Mouse (Mus musculus): ENCODE results near the gene Mylk4. TPM values are rescaled to one million over a fixed set of nuclear protein-coding genes. Genes with fewer than 3 reads are reported as not detected.
A peak's percentile ranks its signal among the peaks of the same experiment; 100 is the strongest.

Mylk4 gene
- total RNA-seq, 2 experiments from 2014 or later: 0.07 to 0.16 TPM

DNA sequence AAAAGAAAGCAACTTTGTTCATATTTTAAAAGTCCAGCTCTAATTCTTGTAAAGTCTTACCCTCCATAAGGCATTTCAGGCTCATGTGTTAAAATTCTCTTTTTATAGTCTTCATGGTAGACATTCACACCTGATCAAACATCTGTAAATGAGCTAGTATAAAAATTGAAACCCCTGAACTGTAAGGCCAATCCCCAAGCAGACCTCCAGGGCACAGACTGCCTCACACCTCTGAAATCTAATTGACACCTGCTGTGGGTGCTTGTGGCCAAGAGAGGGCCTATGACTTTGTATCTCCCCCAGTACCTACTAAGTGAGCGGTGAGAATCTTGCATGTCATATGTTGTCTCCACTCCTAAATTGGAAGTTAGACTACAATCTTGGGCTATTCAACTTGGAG lies 33.2 kb downstream of the Mylk4 start:
- no peak for DNase-seq (ENCODE audit: extremely low spot score in 1 of 2, low spot score in 2 of 2)
- intact Hi-C loops (cut with DNase I): no loop called here
- no peak overlapping the region for H3K27ac ChIP-seq
- no peak for TF ChIP-seq CTCF (IDR thresholded peaks at IDR 0.05)
- H3K4me3 ChIP-seq: no peak overlapping the region

GRCm38 (mm10) chr13:32748421-32748820 lies 35.3 kb downstream of the Mylk4 start:
- no peak overlapping the region for H3K27ac ChIP-seq
- intact Hi-C loops (cut with DNase I): no loop called here
- no peak for DNase-seq (ENCODE audit: extremely low spot score in 1 of 2, low spot score in 2 of 2)
- no peak overlapping the region for H3K4me3 ChIP-seq
- TF ChIP-seq CTCF (IDR thresholded peaks at IDR 0.05): no peak

GRCm38 (mm10) chr13:32741161-32741560 lies 42.6 kb downstream of the Mylk4 start:
- no peak for DNase-seq (ENCODE audit: extremely low spot score in 1 of 2, low spot score in 2 of 2)
- intact Hi-C loops (cut with DNase I): no loop called here
- Histone ChIP-seq H3K4me3 (no peak overlapping the region), H3K27ac (no peak overlapping the region)
- TF ChIP-seq CTCF (IDR thresholded peaks at IDR 0.05): no peak

- intact Hi-C loops (cut with DNase I): loop anchor here (2.0 kb wide), 1 partner anchor 938 kb away; no protein-coding TSS in a partner anchor
- TF ChIP-seq CTCF (IDR thresholded peaks at IDR 0.05): peak; percentile 55
- Histone ChIP-seq H3K4me3 (no peak overlapping the region), H3K27ac (no peak overlapping the region)
- no peak for DNase-seq (ENCODE audit: extremely low spot score in 1 of 2, low spot score in 2 of 2)
These were observed 52.5 kb downstream of the Mylk4 start for GRCm38 (mm10) chr13:32731283-32731682.

- TF ChIP-seq CTCF (IDR thresholded peaks at IDR 0.05): no peak
- DNase-seq (ENCODE audit: extremely low spot score in 1 of 2, low spot score in 2 of 2): no peak
- Histone ChIP-seq H3K4me3 (no peak overlapping the region), H3K27ac (no peak overlapping the region)
- intact Hi-C loops (cut with DNase I): no loop called here
These were observed 59.1 kb downstream of the Mylk4 start for GRCm38 (mm10) chr13:32724606-32725005.

- no peak for TF ChIP-seq CTCF (IDR thresholded peaks at IDR 0.05)
- peak in 1 of 2 experiments; percentile 15 for DNase-seq (ENCODE audit: extremely low spot score in 1 of 2, low spot score in 2 of 2)
These were observed 62.0 kb downstream of the Mylk4 start for GRCm38 (mm10) chr13:32721717-32722116.

GRCm38 (mm10) chr13:32719284-32719683 lies 64.5 kb downstream of the Mylk4 start:
- Histone ChIP-seq H3K4me3 (no peak overlapping the region), H3K27ac (no peak overlapping the region)
- intact Hi-C loops (cut with DNase I): no loop called here
- no peak for DNase-seq (ENCODE audit: extremely low spot score in 1 of 2, low spot score in 2 of 2)
- TF ChIP-seq CTCF (IDR thresholded peaks at IDR 0.05): no peak

More at GRCm38 (mm10) chr13:32721717-32722116, 62.0 kb downstream of the Mylk4 start:
- Histone ChIP-seq H3K27ac (no peak overlapping the region), H3K4me3 (no peak overlapping the region)
- intact Hi-C loops (cut with DNase I): no loop called here

- intact Hi-C loops (cut with DNase I): no loop called here
- H3K27ac ChIP-seq: no peak overlapping the region
- TF ChIP-seq CTCF (IDR thresholded peaks at IDR 0.05): no peak
- no peak overlapping the region for H3K4me3 ChIP-seq
- no peak for DNase-seq (ENCODE audit: extremely low spot score in 1 of 2, low spot score in 2 of 2)
These were observed 66.0 kb downstream of the Mylk4 start for GRCm38 (mm10) chr13:32717709-32718108.

- H3K4me3 ChIP-seq: no peak overlapping the region
- no peak overlapping the region for H3K27ac ChIP-seq
- no peak for TF ChIP-seq CTCF (IDR thresholded peaks at IDR 0.05)
- intact Hi-C loops (cut with DNase I): no loop called here
- no peak for DNase-seq (ENCODE audit: extremely low spot score in 1 of 2, low spot score in 2 of 2)
These were observed 71.2 kb downstream of the Mylk4 start for GRCm38 (mm10) chr13:32712568-32712967.

DNA sequence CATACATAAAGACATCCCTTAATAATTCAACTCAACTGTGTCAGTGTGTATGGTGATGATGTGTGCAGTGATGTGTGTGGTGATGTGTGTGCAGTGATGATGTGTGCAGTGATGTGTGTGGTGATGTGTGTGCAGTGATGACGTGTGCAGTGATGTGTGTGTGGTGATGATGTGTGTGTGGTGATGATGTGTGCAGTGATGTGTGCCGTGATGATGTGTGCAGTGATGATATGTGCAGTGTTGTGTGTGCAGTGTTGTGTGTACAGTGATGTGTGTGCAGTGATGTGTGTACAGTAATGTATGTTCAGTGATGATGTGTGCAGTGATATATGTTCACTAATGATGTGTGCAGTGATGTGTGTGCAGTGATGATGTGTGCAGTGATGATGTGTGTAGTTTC lies 75.9 kb downstream of the Mylk4 start:
- DNase-seq (ENCODE audit: extremely low spot score in 1 of 2, low spot score in 2 of 2): no peak
- H3K4me3 ChIP-seq: no peak overlapping the region
- no peak for TF ChIP-seq CTCF (IDR thresholded peaks at IDR 0.05)
- no peak overlapping the region for H3K27ac ChIP-seq
- intact Hi-C loops (cut with DNase I): no loop called here

GRCm38 (mm10) chr13:32706651-32707288 lies 77.0 kb downstream of the Mylk4 start:
- no peak for DNase-seq (ENCODE audit: extremely low spot score in 1 of 2, low spot score in 2 of 2)
- Histone ChIP-seq H3K4me3 (no peak overlapping the region), H3K27ac (no peak overlapping the region)
- no peak for TF ChIP-seq CTCF (IDR thresholded peaks at IDR 0.05)
- intact Hi-C loops (cut with DNase I): no loop called here

DNA sequence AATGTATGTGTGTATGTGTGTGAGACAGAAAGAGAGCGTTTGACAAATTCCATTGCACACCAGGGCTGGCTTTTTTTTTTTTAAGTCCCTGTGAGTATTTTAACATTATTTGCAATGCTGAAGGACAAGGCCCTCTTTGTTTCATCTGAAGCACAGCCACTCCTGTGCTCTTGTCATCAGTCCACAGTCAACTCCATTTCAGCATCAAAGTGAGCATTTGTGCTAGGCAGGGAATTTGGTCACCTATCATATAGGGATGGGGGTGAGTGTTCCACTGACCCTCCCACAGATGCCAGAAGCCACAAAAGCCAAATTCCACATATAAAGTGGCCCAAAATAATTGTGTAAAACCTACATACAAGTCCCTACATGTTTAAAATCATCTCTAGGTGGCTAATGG lies 78.4 kb downstream of the Mylk4 start:
- no peak for TF ChIP-seq CTCF (IDR thresholded peaks at IDR 0.05)
- DNase-seq (ENCODE audit: extremely low spot score in 1 of 2, low spot score in 2 of 2): no peak
- no peak overlapping the region for H3K27ac ChIP-seq
- intact Hi-C loops (cut with DNase I): no loop called here
- no peak overlapping the region for H3K4me3 ChIP-seq

DNA sequence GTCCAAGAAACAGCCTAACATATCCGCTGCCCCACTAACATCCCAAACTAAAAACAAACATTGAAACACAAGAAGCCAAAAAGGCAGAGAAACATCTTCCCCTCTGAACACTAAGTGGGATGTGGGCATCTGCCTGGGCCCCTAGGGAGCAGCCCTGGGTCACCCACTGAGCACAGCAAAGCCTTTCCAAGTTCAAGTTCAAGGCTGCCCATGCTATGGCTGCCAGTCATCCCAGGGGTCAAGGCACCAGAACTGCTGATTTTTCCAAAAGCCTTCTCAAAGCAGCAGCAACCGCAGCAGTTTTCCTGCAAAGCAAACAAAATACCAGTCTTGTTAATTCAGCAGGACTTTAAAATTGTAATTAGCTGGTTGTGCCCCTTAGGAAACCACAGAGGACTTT lies 78.8 kb downstream of the Mylk4 start:
- TF ChIP-seq CTCF (IDR thresholded peaks at IDR 0.05): no peak
- intact Hi-C loops (cut with DNase I): no loop called here
- no peak for DNase-seq (ENCODE audit: extremely low spot score in 1 of 2, low spot score in 2 of 2)
- Histone ChIP-seq H3K27ac (no peak overlapping the region), H3K4me3 (no peak overlapping the region)
